Mouse (Mus musculus) erythroblast, adult 5-6 weeks (primary cell): Measurements from ENCODE around the gene Fam184b. TPM values are rescaled to one million over a fixed set of nuclear protein-coding genes. Genes with fewer than 3 reads are reported as not detected.

Experiments used
- total RNA-seq, 2 experiments: library from RNA; stranded (forward) in 1 of 2; stranded (reverse) in 1 of 2; fragments of 150-400 nt in 1 of 2; fragments of 200-764, 138-1000 nt in 1 of 2; gene quantifications; 2 replicates each; pipeline versions ENCODE4 v1.2.3 to v1.2.4; 2015 to 2017; ENCODE audit warnings: low replicate concordance in 2 of 2

Gene Fam184b
- total RNA-seq, 2 experiments from 2014 or later, result not detected

Other genes with a start within 250 kb of the Fam184b start
- gene Qdpr, start 189.4 kb downstream of the Fam184b start, total RNA-seq (2015; ENCODE audit: low replicate concordance), result 9.6 and 22.3 TPM in 2 replicates
- 3.5 and 4.0 TPM in 2 replicates for gene Qdpr, start 189.4 kb downstream of the Fam184b start, total RNA-seq (2017; ENCODE audit: low replicate concordance)
- not detected in 2 replicates for gene Clrn2, start 185.9 kb downstream of the Fam184b start, total RNA-seq (2015; ENCODE audit: low replicate concordance)
- gene Clrn2, start 185.9 kb downstream of the Fam184b start, total RNA-seq (2017; ENCODE audit: low replicate concordance), result not detected in 2 replicates
- gene Lap3, start 146.2 kb downstream of the Fam184b start, total RNA-seq (2015; ENCODE audit: low replicate concordance), result 12.1 and 15.7 TPM in 2 replicates
- 8.1 and 12.6 TPM in 2 replicates for gene Lap3, start 146.2 kb downstream of the Fam184b start, total RNA-seq (2017; ENCODE audit: low replicate concordance)
- 10.4 and 30.6 TPM in 2 replicates for gene Med28, start 119.4 kb downstream of the Fam184b start, total RNA-seq (2015; ENCODE audit: low replicate concordance)
- gene Med28, start 119.4 kb downstream of the Fam184b start, total RNA-seq (2017; ENCODE audit: low replicate concordance), result 5.3 and 21.0 TPM in 2 replicates
- gene Ncapg, start 30.3 kb upstream of the Fam184b start, total RNA-seq (2015; ENCODE audit: low replicate concordance), result 28.8 and 46.0 TPM in 2 replicates
- gene Ncapg, start 30.3 kb upstream of the Fam184b start, total RNA-seq (2017; ENCODE audit: low replicate concordance), result 49.6 and 56.6 TPM in 2 replicates
- gene Lcorl, start 218.0 kb upstream of the Fam184b start, total RNA-seq (2015; ENCODE audit: low replicate concordance), result 11.3 and 13.6 TPM in 2 replicates
- 7.4 and 11.2 TPM in 2 replicates for gene Lcorl, start 218.0 kb upstream of the Fam184b start, total RNA-seq (2017; ENCODE audit: low replicate concordance)